In the genomic region with DNA sequence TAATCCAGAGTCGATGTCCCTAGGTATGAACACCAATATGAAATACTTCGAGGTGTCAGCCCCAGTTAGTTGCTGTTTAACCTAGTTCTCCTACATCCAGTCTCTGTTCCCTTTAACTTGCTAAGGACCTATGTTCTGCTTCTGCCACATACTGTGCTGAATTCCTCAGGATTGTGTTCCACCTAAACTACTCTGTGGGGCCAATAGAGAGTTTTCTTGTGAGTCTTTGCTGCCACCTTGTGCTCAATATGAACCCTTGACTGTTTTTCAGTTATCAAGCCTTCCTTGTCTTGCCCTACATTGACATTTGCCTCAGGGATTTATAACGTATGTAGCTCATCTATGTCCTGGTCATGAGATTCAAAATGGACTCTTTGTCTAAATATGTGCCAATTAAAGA, we compare ENCODE assay signal across 10 mouse cellular contexts. TPM values are rescaled to one million over a fixed set of nuclear protein-coding genes. Genes with fewer than 3 reads are reported as not detected.
DNase-seq lines count a peak whose midpoint lies in the region; ATAC-seq and TF ChIP-seq lines count a peak whose summit lies in the region.
"Had no signal": no experiment of that assay in that cellular context is flagged by ENCODE, and none has a peak within 500 bp of the region (broad histone marks: within the 10 kb centered on the region; RNA-seq: fewer than 3 reads in every experiment).

No protein-coding gene starts in this region.

- no peaks in the 10 kb centered on the region for H3K36me3 ChIP-seq in hindbrain, postnatal 0 days (ENCODE audit: insufficient read depth, low read length)

- no peak overlapping the region for H3K27ac ChIP-seq in hindbrain, postnatal 0 days

- H3K4me2 ChIP-seq in hindbrain, postnatal 0 days (ENCODE audit: low read depth, low read length) = no peak overlapping the region

- no peaks in the 10 kb centered on the region for H3K9me3 ChIP-seq in hindbrain, postnatal 0 days (ENCODE audit: low read length)
- H3K9me3 ChIP-seq: megakaryocyte, embryonic 14.5 days had no signal

- no peak overlapping the region for H3K4me3 ChIP-seq in hindbrain, postnatal 0 days (ENCODE audit: low read length)
- H3K4me3 ChIP-seq: megakaryocyte, embryonic 14.5 days had no signal

- H3K4me1 ChIP-seq in hindbrain, postnatal 0 days (ENCODE audit: insufficient read depth, low read length) = no peaks in the 10 kb centered on the region

- H3K9ac ChIP-seq in hindbrain, postnatal 0 days (replicated peaks; ENCODE audit: low read length) = no peak overlapping the region

- TF ChIP-seq CTCF in hindbrain, postnatal 0 days (IDR thresholded peaks at IDR 0.05; ENCODE audit: low read depth) = peak; percentile 60

- 0 out of 2 replicates have a peak, but pooled peaks have one; percentile 38 for ATAC-seq in hindbrain, postnatal 0 days

- no peaks in the 10 kb centered on the region for H3K27me3 ChIP-seq in hindbrain, postnatal 0 days (ENCODE audit: insufficient read depth, low read length)

- 60% methylated on average over 3 of the region's 3 CpGs for WGBS in hindbrain, postnatal 0 days

- peak; percentile 3 to 13 for DNase-seq in kidney, adult 8-10 months
- no peak for DNase-seq in kidney, adult 11 months
- DNase-seq in 416B (ENCODE audit: low read depth) (peak; percentile 58), MN1 (ENCODE audit: low spot score) (peak; percentile 44)
- peak; percentile 50 for DNase-seq in hindbrain, postnatal 0 days (ENCODE audit: low spot score)
- no peak for DNase-seq in adrenal gland, postnatal 36 days
- no peak for DNase-seq in spleen, adult 12 weeks (ENCODE audit: low spot score)
- no peak for DNase-seq in spleen, postnatal 10 days (ENCODE audit: low spot score in 2 of 2)
- DNase-seq: thymus, adult 18-20 months had no signal

RNA-seq across cellular contexts. Expression of gene Piga, which starts 21.1 kb away (rescaled TPM):
- total RNA-seq in hindbrain, postnatal 0 days (2014; rRNA removed) = 2.4 and 3.4 TPM in 2 replicates
- 3.0 and 3.1 TPM in 2 replicates for polyA plus RNA-seq in hindbrain, postnatal 0 days (2015; fragmentation: Nextera tagmentation; extraction: Ambion mirVana)
- 10 to 100 TPM in 1 of 2 experiments, 1 to 10 TPM in 1; 5.9 to 10.2 TPM for total RNA-seq in adrenal gland, postnatal 36 days (2021)

RNA-seq across cellular contexts. Expression of gene Vegfd, which starts 25.3 kb away (rescaled TPM):
- total RNA-seq in hindbrain, postnatal 0 days (2014; rRNA removed) = not detected in 2 replicates
- polyA plus RNA-seq in hindbrain, postnatal 0 days (2015; fragmentation: Nextera tagmentation; extraction: Ambion mirVana) = 0.29 and 0.33 TPM in 2 replicates
- 10 to 100 TPM; 31.7 to 59.1 TPM for total RNA-seq in adrenal gland, postnatal 36 days (2021)

RNA-seq across cellular contexts. Expression of gene Asb11, which starts 38.3 kb away (rescaled TPM):
- total RNA-seq in hindbrain, postnatal 0 days (2014; rRNA removed) = not detected in 2 replicates
- polyA plus RNA-seq in hindbrain, postnatal 0 days (2015; fragmentation: Nextera tagmentation; extraction: Ambion mirVana) = not detected in 2 replicates
- not detected for total RNA-seq in adrenal gland, postnatal 36 days (2021)

Comparison
In these comparisons a context has a peak if more than half of its experiments do, and no peak if none do; other contexts are left out.
1. DNase-seq: peak in kidney, adult 8-10 months (2 of 2), 416B (single experiment), MN1 (single experiment) and hindbrain, postnatal 0 days (single experiment); none in kidney, adult 11 months (single experiment), adrenal gland, postnatal 36 days (0 of 2), spleen, adult 12 weeks (single experiment) and spleen, postnatal 10 days (0 of 2).
2. RNA of gene Vegfd, which starts 25.3 kb away (total RNA-seq): 31.7 to 59.1 TPM in adrenal gland, postnatal 36 days; not detected in hindbrain, postnatal 0 days; every median in the first group is over 10 times any median in the second.